Mouse (Mus musculus): ENCODE measurements around the gene Tmem102. TPM values are rescaled to one million over a fixed set of nuclear protein-coding genes. Genes with fewer than 3 reads are reported as not detected.

Gene Tmem102
- polyA plus RNA-seq, 2 experiments = 1.8 to 5.9 TPM

GRCm38 (mm10) chr11:69810280-69810679 is 4.9 kb upstream of the Tmem102 start:
- H3K27ac ChIP-seq (replicated peaks; ENCODE audit: low read depth, low read length) = no peak overlapping the region
- no peak for TF ChIP-seq POLR2A (IDR thresholded peaks at IDR 0.05; ENCODE audit: borderline replicate concordance, extremely low read depth, insufficient read depth, insufficient read length)
- peaks cover under 1% of the 10 kb centered on the region; the same call in 1 of the 2 replicates for H3K4me1 ChIP-seq (ENCODE audit: control insufficient read depth, insufficient read depth, low read length)
- no peak for DNase-seq (ENCODE audit: low spot score)
- no peak overlapping the region for H3K4me2 ChIP-seq (replicated peaks; ENCODE audit: low read depth, low read length, severe bottlenecking)
- no peaks in the 10 kb centered on the region for H3K9me3 ChIP-seq (ENCODE audit: control insufficient read depth, low read length)
- H3K9ac ChIP-seq (ENCODE audit: low read depth, low read length, severe bottlenecking) = no peak overlapping the region
- peaks cover 11% of the 10 kb centered on the region for H3K27me3 ChIP-seq (ENCODE audit: control insufficient read depth, insufficient read depth, low read length)
- ATAC-seq (ENCODE audit: low FRiP score, low read depth) = no peak
- H3K4me3 ChIP-seq (replicated peaks; ENCODE audit: low read length) = no peak overlapping the region
- no peaks in the 10 kb centered on the region for H3K36me3 ChIP-seq (ENCODE audit: control insufficient read depth, insufficient read depth, low read length)

DNA sequence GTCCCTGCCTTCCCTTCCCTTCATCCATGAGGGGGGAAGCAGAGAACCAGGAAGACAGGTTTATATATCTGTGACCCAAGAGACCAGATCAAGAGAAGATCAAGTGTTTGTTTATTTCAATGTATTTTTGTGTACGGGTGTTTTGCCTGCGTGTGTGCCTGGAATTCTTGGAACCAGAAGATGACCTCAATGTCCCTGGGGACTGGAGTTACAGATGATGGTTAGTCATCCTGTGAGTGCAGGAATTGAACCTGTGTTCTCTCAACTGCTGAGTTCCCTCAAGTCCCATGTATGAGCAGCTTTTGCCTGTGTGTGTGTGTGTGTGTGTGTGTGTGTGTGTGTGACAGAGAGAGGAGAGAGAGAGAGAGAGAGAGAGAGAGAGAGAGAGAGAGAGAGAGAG is 2.2 kb upstream of the Tmem102 start:
- DNase-seq (ENCODE audit: low spot score) (no peak), ATAC-seq (ENCODE audit: low FRiP score, low read depth) (no peak)
- Histone ChIP-seq H3K27me3 (ENCODE audit: control insufficient read depth, insufficient read depth, low read length) (peaks cover 36% of the 10 kb centered on the region), H3K27ac (replicated peaks; ENCODE audit: low read depth, low read length) (no peak overlapping the region), H3K9me3 (ENCODE audit: control insufficient read depth, low read length) (no peaks in the 10 kb centered on the region), H3K4me1 (ENCODE audit: control insufficient read depth, insufficient read depth, low read length) (peaks cover 25% of the 10 kb centered on the region), H3K4me3 (replicated peaks; ENCODE audit: low read length) (no peak overlapping the region), H3K36me3 (ENCODE audit: control insufficient read depth, insufficient read depth, low read length) (no peaks in the 10 kb centered on the region), H3K9ac (ENCODE audit: low read depth, low read length, severe bottlenecking) (no peak overlapping the region), H3K4me2 (replicated peaks; ENCODE audit: low read depth, low read length, severe bottlenecking) (no peak overlapping the region)
- 83% methylated on average over 2 of the region's 2 CpGs for WGBS
- no peak for TF ChIP-seq POLR2A (IDR thresholded peaks at IDR 0.05; ENCODE audit: borderline replicate concordance, extremely low read depth, insufficient read depth, insufficient read length)

DNA sequence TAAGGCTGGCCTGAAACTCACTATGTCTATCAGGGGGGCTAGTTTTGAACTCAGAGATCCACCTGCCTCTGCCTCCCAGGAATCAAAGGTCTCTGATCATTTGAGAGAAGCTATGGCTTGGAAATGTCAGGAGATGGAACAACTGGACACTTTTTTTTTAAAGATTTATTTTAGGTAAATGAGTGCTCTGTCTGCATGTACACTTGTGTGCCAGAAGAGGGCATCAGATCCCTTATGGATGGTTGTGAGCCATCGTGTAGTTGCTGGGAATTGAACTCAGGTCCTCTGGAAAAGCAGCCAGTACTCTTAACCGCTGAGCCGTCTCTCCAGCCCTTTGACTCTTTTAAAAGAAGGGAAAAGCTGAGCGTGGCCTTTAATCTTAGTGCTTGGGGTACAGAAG is 954 bp upstream of the Tmem102 start:
- peaks cover 47% of the 10 kb centered on the region for H3K27me3 ChIP-seq (ENCODE audit: control insufficient read depth, insufficient read depth, low read length)
- H3K4me2 ChIP-seq (replicated peaks; ENCODE audit: low read depth, low read length, severe bottlenecking) = no peak overlapping the region
- no peak overlapping the region for H3K4me3 ChIP-seq (replicated peaks; ENCODE audit: low read length)
- no peak overlapping the region for H3K9ac ChIP-seq (ENCODE audit: low read depth, low read length, severe bottlenecking)
- H3K27ac ChIP-seq (replicated peaks; ENCODE audit: low read depth, low read length) = no peak overlapping the region
- DNase-seq (ENCODE audit: low spot score) = no peak
- no peak for ATAC-seq (ENCODE audit: low FRiP score, low read depth)
- H3K36me3 ChIP-seq (ENCODE audit: control insufficient read depth, insufficient read depth, low read length) = no peaks in the 10 kb centered on the region
- peaks cover 37% of the 10 kb centered on the region for H3K4me1 ChIP-seq (ENCODE audit: control insufficient read depth, insufficient read depth, low read length)
- WGBS = 76% methylated on average over 4 of the region's 4 CpGs
- no peaks in the 10 kb centered on the region for H3K9me3 ChIP-seq (ENCODE audit: control insufficient read depth, low read length)
- TF ChIP-seq POLR2A (IDR thresholded peaks at IDR 0.05; ENCODE audit: borderline replicate concordance, extremely low read depth, insufficient read depth, insufficient read length) = no peak

DNA sequence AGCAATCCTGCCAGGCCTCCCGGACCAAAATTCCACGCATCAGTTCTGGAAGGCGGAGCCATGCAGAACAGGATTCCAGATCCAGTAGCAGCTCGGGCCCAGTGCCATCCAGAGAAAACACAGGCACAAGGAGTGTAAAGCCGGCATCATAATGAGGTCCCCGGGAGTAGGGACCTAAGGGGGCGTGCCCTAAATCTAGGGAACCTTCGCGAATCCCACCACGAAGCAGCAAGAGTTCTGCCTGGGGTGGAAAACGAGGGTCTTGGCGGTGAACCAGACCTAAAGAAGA is 828 bp downstream of the Tmem102 start:
- TF ChIP-seq POLR2A (IDR thresholded peaks at IDR 0.05; ENCODE audit: borderline replicate concordance, extremely low read depth, insufficient read depth, insufficient read length) = no peak
- no peak for ATAC-seq (ENCODE audit: low FRiP score, low read depth)
- Histone ChIP-seq H3K4me1 (ENCODE audit: control insufficient read depth, insufficient read depth, low read length) (peaks cover 50% of the 10 kb centered on the region), H3K4me3 (replicated peaks; ENCODE audit: low read length) (peak overlapping the region; percentile 61), H3K9me3 (ENCODE audit: control insufficient read depth, low read length) (no peaks in the 10 kb centered on the region), H3K27ac (replicated peaks; ENCODE audit: low read depth, low read length) (no peak overlapping the region), H3K4me2 (replicated peaks; ENCODE audit: low read depth, low read length, severe bottlenecking) (peak overlapping the region; percentile 94), H3K36me3 (ENCODE audit: control insufficient read depth, insufficient read depth, low read length) (no peaks in the 10 kb centered on the region), H3K27me3 (ENCODE audit: control insufficient read depth, insufficient read depth, low read length) (peaks cover 47% of the 10 kb centered on the region), H3K9ac (ENCODE audit: low read depth, low read length, severe bottlenecking) (no peak overlapping the region)
- DNase-seq (ENCODE audit: low spot score) = no peak
- 4% methylated on average over 12 of the region's 12 CpGs for WGBS

DNA sequence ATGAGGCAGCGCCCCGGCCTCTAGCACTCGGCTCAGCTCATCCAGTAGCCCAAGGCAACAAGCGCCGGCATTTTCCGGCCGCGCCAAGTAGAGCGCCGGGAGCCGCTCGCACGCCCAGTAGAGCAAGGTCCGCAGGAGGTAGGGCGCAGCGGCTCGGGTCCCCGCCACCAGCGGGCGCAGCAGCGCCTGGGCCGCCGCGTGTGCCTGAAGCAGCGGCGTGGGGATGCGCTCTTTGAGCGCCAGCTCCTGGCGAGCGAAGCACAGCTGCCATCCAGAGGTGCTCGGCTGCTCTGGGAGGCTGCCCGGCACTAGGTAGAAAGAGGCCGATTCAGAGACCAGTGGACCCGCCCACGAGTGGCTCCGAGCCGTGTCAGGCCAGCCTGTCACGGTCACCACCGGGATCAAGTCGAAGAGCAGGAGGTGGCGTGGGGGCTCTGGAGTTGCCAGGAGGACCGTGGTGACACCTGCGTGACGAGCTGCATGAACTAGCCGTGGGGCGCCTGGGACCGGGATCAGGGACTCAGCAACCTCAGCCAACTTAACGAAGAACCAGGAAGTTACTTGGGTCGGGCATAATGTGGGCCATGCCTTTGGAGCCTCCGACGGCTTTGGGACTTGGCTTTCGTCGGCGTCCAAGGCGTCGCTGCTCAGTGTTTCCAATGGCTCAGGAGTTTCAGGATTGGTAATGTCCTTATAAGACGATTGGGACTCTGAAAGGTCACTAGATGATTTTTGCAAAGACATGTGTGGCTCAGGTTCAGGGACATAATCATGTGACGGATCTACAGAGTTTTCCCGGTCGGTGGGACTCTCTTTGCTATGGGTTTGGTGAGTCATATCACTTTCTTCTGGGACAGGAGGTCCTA is 1.4 kb downstream of the Tmem102 start:
- Histone ChIP-seq H3K4me2 (replicated peaks; ENCODE audit: low read depth, low read length, severe bottlenecking) (peak overlapping the region; percentile 94), H3K9ac (ENCODE audit: low read depth, low read length, severe bottlenecking) (peak overlapping the region; percentile 44), H3K27ac (replicated peaks; ENCODE audit: low read depth, low read length) (no peak overlapping the region), H3K4me3 (replicated peaks; ENCODE audit: low read length) (peak overlapping the region; percentile 61), H3K9me3 (ENCODE audit: control insufficient read depth, low read length) (no peaks in the 10 kb centered on the region), H3K4me1 (ENCODE audit: control insufficient read depth, insufficient read depth, low read length) (peaks cover 53% of the 10 kb centered on the region), H3K27me3 (ENCODE audit: control insufficient read depth, insufficient read depth, low read length) (peaks cover 47% of the 10 kb centered on the region), H3K36me3 (ENCODE audit: control insufficient read depth, insufficient read depth, low read length) (no peaks in the 10 kb centered on the region)
- no peak for TF ChIP-seq POLR2A (IDR thresholded peaks at IDR 0.05; ENCODE audit: borderline replicate concordance, extremely low read depth, insufficient read depth, insufficient read length)
- ATAC-seq (ENCODE audit: low FRiP score, low read depth) = peak; percentile 38; the same call in 1 of the 2 replicates
- peak; percentile 74 for DNase-seq (ENCODE audit: low spot score)
- 2% methylated on average over 55 of the region's 60 CpGs for WGBS
